Mouse (Mus musculus): Measurements from ENCODE around the gene 1700028K03Rik.

Gene 1700028K03Rik

GRCm38 (mm10) chr5:107545927-107546326, 11.4 kb downstream of the 1700028K03Rik start:
- no peak for DNase-seq (ENCODE audit: low read depth, low spot score)

GRCm38 (mm10) chr5:107547955-107548354, 13.4 kb downstream of the 1700028K03Rik start:
- no peak for DNase-seq (ENCODE audit: low read depth, low spot score)

DNA sequence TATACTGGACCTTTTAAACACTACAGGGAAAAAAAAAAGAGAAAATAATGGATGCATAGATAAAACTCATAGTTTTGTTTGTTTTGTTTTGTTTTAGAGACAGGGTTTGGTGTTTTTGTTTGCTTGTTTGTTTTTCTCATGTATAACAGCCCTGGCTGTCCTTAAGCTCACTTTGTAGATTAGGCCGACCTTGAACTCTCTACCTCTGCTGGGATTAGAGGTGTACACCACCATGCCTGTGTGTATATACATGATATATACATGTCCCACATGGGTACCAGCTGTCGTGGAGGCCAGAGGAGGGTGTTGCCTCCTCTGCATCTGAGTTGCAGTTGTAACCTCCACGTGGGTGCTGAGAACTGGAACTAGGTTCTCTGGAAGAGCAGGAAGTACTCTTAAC, 13.9 kb downstream of the 1700028K03Rik start:
- DNase-seq (ENCODE audit: low read depth, low spot score) = no peak

DNA sequence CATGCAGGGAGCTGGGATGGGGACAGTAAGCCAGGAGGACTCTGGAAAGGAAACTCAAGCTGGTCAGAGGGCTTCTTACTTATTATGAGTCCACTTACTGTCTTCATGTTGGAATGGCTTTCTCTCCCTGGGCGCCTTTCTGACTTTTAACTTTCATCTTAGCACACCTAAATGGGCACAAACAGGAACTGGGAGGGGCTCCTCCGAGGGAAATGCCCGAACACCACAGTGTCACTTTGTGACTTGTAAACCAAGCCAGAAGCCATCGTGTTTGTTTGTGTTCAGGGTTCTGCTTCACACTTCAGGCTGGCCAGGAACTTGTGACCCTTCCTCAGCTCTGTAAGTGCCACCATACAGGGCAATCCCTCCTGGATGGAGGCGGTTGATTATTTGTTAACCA, 19.8 kb downstream of the 1700028K03Rik start:
- no peak for DNase-seq (ENCODE audit: low read depth, low spot score)

GRCm38 (mm10) chr5:107556969-107557368, 22.5 kb downstream of the 1700028K03Rik start:
- no peak for DNase-seq (ENCODE audit: low read depth, low spot score)

GRCm38 (mm10) chr5:107569148-107569547, 34.6 kb downstream of the 1700028K03Rik start:
- no peak for DNase-seq (ENCODE audit: low read depth, low spot score)

DNA sequence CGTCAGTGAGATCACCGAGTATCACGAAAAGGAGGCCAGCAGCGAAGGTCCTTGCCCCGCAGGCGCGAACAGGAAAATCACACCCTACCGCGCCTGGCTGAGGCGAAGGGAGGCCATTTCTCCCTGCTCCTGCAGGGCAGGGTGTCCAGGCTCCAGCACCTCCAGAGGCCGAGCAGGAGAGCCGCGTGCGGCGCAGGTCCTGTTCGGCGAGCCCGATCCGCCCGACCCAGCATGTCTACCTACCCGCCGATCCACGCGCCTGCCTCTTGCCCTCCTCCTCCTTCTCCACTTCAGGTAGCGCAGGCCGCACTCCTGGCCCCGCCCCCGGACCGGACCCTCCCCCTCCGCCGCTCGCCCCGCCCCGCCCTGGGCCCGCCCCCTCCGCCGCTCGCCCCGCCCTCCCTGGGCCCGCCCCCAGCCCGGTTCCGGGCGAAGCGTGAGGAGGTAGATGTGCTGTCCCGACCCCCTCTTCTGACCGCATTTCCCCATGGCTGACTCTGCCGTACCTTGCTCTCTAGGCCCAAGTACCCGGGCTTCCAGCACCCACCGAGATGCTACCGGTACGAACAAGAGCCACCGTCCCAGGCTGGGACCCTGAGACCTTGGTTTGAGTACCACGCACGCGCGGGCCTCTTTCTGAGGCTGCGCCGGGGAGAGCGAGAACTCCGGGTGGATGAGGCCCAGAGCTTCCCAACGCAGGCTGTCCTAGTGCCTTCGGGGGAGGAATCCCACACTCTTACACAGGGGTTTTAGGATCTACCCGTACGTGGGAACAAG, 63.0 kb downstream of the 1700028K03Rik start, which contains the start of the genes Rpap2 and Glmn:
Gene Rpap2 (plus strand): TSS at position 73 of the 777 bp plus-strand sequence.
Gene Glmn (minus strand): TSS at position 588 of the 777 bp plus-strand sequence.
- peak; percentile 64 for DNase-seq (ENCODE audit: low read depth, low spot score)

- no peak for DNase-seq (ENCODE audit: low read depth, low spot score)
Measured at GRCm38 (mm10) chr5:107598380-107598779, 63.9 kb downstream of the 1700028K03Rik start.
